Comparison of ENCODE assay signal across 37 mouse cellular contexts in the genomic region with DNA sequence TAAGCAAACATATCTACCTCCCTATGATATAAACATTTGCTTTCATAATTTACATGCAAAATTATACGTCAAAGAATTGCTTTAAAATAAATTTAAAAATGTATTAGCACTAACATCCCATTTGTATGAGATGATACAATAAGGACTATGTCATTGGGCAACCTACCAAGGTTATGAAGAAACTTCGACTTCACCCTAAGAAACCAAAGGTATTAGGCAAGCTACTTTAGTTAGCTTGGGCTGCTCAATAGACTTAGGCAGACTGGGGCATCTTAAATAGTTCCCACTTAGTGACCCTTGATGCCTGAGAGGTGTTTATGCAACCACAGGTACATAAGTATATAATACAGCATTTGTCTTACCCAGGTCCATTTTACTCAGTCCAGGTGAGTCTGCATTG. TPM values are rescaled to one million over a fixed set of nuclear protein-coding genes. Genes with fewer than 3 reads are reported as not detected.
"Had no signal": no experiment of that assay in that cellular context is flagged by ENCODE, and none has a peak within 500 bp of the region (broad histone marks: within the 10 kb centered on the region; RNA-seq: fewer than 3 reads in every experiment).

No protein-coding gene starts in this region.

- H3K4me1 ChIP-seq: heart, embryonic 10.5 days; heart, embryonic 12.5 days; heart, embryonic 13.5 days; heart, embryonic 15.5 days; hindbrain, embryonic 10.5 days; hindbrain, embryonic 12.5 days; hindbrain, embryonic 13.5 days; hindbrain, embryonic 15.5 days; intestine, embryonic 15.5 days; kidney, embryonic 15.5 days had no signal

- H3K4me3 ChIP-seq: heart, embryonic 10.5 days; heart, embryonic 12.5 days; heart, embryonic 13.5 days; heart, embryonic 15.5 days; hindbrain, embryonic 10.5 days; hindbrain, embryonic 12.5 days; hindbrain, embryonic 13.5 days; hindbrain, embryonic 15.5 days; intestine, embryonic 15.5 days; kidney, embryonic 15.5 days; layer of hippocampus, adult 2 months had no signal

- H3K36me3 ChIP-seq: heart, embryonic 10.5 days; heart, embryonic 12.5 days; heart, embryonic 13.5 days; heart, embryonic 15.5 days; hindbrain, embryonic 10.5 days; hindbrain, embryonic 12.5 days; hindbrain, embryonic 13.5 days; hindbrain, embryonic 15.5 days; intestine, embryonic 15.5 days; kidney, embryonic 15.5 days had no signal

- DNase-seq: heart, postnatal 10 days; heart, postnatal 14 days; heart, postnatal 36 days; heart, postnatal 4 days; kidney, adult 11 months; kidney, adult 18-20 months; kidney, adult 2 months; kidney, adult 8-10 months; kidney, adult 9 months; kidney, postnatal 10 days; kidney, postnatal 14 days; kidney, postnatal 25 days; kidney, postnatal 36 days; kidney, postnatal 4 days; layer of hippocampus, adult 9-11 months; layer of hippocampus, postnatal 36 days had no signal

- H3K27ac ChIP-seq: heart, embryonic 10.5 days; heart, embryonic 13.5 days; heart, embryonic 15.5 days; hindbrain, embryonic 10.5 days; hindbrain, embryonic 12.5 days; hindbrain, embryonic 13.5 days; hindbrain, embryonic 14.5 days; hindbrain, embryonic 15.5 days; hindbrain, postnatal 0 days; intestine, embryonic 15.5 days; kidney, embryonic 15.5 days; kidney, postnatal 0 days; layer of hippocampus, adult 2 months had no signal

- ATAC-seq: hindbrain, embryonic 16.5 days; hindbrain, postnatal 0 days; inflammation-experienced regulatory T-cells, adult 6 months; intestine, embryonic 15.5 days; intestine, embryonic 16.5 days; intestine, postnatal 0 days had no signal

- H3K27me3 ChIP-seq: heart, embryonic 12.5 days; heart, embryonic 13.5 days; heart, embryonic 15.5 days; hindbrain, embryonic 12.5 days; hindbrain, embryonic 13.5 days; hindbrain, embryonic 15.5 days; intestine, embryonic 15.5 days; kidney, embryonic 15.5 days had no signal

- H3K9ac ChIP-seq: heart, embryonic 12.5 days; heart, embryonic 13.5 days; heart, embryonic 15.5 days; hindbrain, embryonic 12.5 days; hindbrain, embryonic 13.5 days; hindbrain, embryonic 14.5 days; hindbrain, embryonic 15.5 days; intestine, embryonic 15.5 days; kidney, embryonic 15.5 days had no signal

- H3K9me3 ChIP-seq: heart, embryonic 10.5 days; heart, embryonic 12.5 days; heart, embryonic 13.5 days; heart, embryonic 15.5 days; hindbrain, embryonic 10.5 days; hindbrain, embryonic 12.5 days; hindbrain, embryonic 13.5 days; hindbrain, embryonic 15.5 days; intestine, embryonic 15.5 days; kidney, embryonic 15.5 days had no signal

- H3K4me2 ChIP-seq: heart, embryonic 11.5 days; heart, embryonic 12.5 days; heart, embryonic 13.5 days; heart, embryonic 15.5 days; hindbrain, embryonic 12.5 days; hindbrain, embryonic 13.5 days; hindbrain, embryonic 14.5 days; hindbrain, embryonic 15.5 days; intestine, embryonic 15.5 days; kidney, embryonic 15.5 days had no signal

RNA-seq across cellular contexts. Expression of gene Grm8, which starts 19.5 kb away (rescaled TPM):
- total RNA-seq: heart, postnatal 36 days; heart, postnatal 4 days; hematopoietic stem cell, adult 5-6 weeks had no signal
- polyA plus RNA-seq: heart, postnatal 0 days; inflammation-experienced regulatory T-cells, adult 6 months; kidney, adult 2 months had no signal
